Mouse (Mus musculus) small intestine, adult 2 months (tissue): ENCODE measurements around the gene Nudt12. TPM values are rescaled to one million over a fixed set of nuclear protein-coding genes. Genes with fewer than 3 reads are reported as not detected.

Experiments
- H3K27ac ChIP-seq: fragments of 200-500 bp; 2 replicates; pipeline ENCODE4 v1.5.1; 2012; ENCODE audit warnings: low read depth, low read length, control low read depth, inconsistent platforms; ENCODE audit not compliant: insufficient read depth
- H3K27me3 ChIP-seq: fragments of 200-500 bp; 2 replicates; pipeline ENCODE4 v1.6.1; 2012; ENCODE audit warnings: mild to moderate bottlenecking, moderate library complexity, low read length, inconsistent platforms; ENCODE audit not compliant: control insufficient read depth, insufficient read depth
- H3K36me3 ChIP-seq: fragments of 200-500 bp; 2 replicates; pipeline ENCODE4 v1.6.1; 2012; ENCODE audit warnings: mild to moderate bottlenecking, low read length, control low read depth, inconsistent platforms; ENCODE audit not compliant: control insufficient read depth, insufficient read depth
- H3K4me1 ChIP-seq: fragments of 200-500 bp; 2 replicates; pipeline ENCODE4 v1.6.1; 2012; ENCODE audit warnings: low read length, inconsistent platforms, mixed read lengths; ENCODE audit not compliant: control insufficient read depth, insufficient read depth, insufficient read length
- H3K4me3 ChIP-seq: fragments of 200-500 bp; 2 replicates; pipeline ENCODE4 v1.5.1; 2012; ENCODE audit warnings: low read depth, mild to moderate bottlenecking, control low read depth, inconsistent platforms, low read length, moderate library complexity
- CTCF ChIP-seq: fragments of 200-500 bp; IDR thresholded peaks from 2 replicates; pipeline ENCODE4 v1.5.1; 2012; ENCODE audit warnings: low read depth, mild to moderate bottlenecking, control low read depth, inconsistent platforms, low read length, moderate library complexity, mixed read lengths; ENCODE audit not compliant: insufficient replicate concordance, insufficient read length; ENCODE audit errors: extremely low read depth
- POLR2A ChIP-seq: fragments of 200-500 bp; IDR thresholded peaks from 2 replicates; pipeline ENCODE4 v1.6.1; 2012; ENCODE audit warnings: low read depth, mild to moderate bottlenecking, control low read depth, inconsistent platforms, low read length, moderate library complexity
- WGBS: fragments of 180-500 bp; shearing (Covaris S2); methylation state at CpG from one replicate; pipeline ENCODE4 v1.1.7; 2018; 5-methylcytosine and 5-hydroxymethylcytosine counted together
- polyA plus RNA-seq: library from polyadenylated mRNA; depleted of rRNA; stranded (reverse); fragments of >200 nt; gene quantifications from 2 replicates; pipeline ENCODE4 v1.2.3, GENCODE M21; 2012; rRNA removed

The Nudt12 gene
- polyA plus RNA-seq, 1 experiment = 2.2 TPM

DNA sequence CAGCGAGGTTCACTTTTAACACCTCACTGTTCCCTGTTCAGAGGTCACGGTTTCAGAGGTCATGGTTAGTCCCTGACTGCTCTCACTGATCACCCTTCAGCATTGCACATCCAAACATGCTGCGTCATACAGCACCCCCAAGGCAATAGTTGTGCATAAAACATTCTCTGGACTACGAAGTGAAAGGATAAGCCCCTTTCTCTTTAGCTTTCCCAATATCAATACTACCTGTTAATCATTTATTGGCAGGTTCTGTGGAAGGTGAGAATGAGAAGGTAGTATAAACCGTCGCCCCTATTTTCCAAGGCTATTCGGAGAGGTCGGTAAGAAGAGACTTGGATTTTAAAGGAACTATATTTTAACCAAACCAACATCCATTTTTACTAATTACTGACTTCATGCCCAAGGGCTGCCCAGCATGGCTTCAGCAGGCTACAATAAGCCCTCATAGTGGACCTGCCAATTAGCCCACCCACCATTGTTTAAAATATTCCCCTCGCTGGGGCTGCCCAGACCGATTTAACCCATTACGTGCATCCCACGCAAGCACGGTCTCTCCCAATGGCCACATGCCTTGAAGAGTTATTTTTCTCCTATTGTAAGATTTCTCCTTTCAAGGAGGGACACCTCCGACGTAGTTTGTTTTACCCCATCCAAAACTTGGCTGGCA, 616 bp downstream of the Nudt12 start:
- peak overlapping the region; percentile 54 for H3K27ac ChIP-seq
- WGBS = 5% methylated on average over 15 of the region's 15 CpGs
- TF ChIP-seq POLR2A = no peak
- TF ChIP-seq CTCF = no peak
- H3K4me3 ChIP-seq = peak overlapping the region; percentile 76
- H3K36me3 ChIP-seq = peaks cover 8% of the 10 kb centered on the region
- H3K4me1 ChIP-seq = no peaks in the 10 kb centered on the region
- no peaks in the 10 kb centered on the region for H3K27me3 ChIP-seq

DNA sequence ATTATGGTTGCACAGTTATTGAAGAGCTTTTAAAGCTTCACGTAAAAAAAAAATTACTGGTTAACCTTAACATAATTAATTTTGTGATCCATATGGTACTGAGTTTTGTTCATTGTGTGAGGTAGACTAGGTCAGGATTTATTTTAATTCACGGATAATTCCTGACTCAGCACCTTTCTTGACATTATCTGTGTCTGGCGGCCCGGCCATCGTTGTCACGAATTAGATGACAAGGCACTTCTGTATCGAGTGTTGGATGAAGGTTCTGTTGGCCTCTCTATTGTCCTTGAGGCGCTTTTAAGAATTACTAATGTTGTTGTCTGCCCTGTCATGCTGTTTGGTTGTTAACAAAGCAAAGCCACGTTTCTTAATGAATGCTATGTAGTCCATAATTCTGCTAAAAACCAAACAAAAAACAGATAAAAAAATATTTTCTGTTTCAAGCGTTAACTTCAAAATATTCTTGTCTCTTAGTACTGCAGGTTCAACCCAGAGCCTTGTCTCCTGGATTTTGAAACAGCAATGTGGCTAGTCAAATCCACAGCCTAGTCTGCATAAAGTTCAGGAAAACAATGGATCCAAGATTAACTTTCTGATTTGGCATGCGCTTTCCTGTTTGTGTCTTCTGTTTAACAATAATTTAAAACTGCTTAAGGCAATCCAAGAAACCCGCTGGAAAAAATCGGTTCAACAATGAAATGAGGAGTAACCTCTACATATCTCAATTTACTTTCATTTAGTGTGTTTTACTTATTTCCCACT, 1.4 kb downstream of the Nudt12 start:
- WGBS = 82% methylated on average over 13 of the region's 13 CpGs
- Histone ChIP-seq H3K27me3 (no peaks in the 10 kb centered on the region), H3K4me3 (no peak overlapping the region), H3K36me3 (peaks cover 8% of the 10 kb centered on the region), H3K27ac (no peak overlapping the region), H3K4me1 (no peaks in the 10 kb centered on the region)
- TF ChIP-seq POLR2A (no peak), CTCF (no peak)

DNA sequence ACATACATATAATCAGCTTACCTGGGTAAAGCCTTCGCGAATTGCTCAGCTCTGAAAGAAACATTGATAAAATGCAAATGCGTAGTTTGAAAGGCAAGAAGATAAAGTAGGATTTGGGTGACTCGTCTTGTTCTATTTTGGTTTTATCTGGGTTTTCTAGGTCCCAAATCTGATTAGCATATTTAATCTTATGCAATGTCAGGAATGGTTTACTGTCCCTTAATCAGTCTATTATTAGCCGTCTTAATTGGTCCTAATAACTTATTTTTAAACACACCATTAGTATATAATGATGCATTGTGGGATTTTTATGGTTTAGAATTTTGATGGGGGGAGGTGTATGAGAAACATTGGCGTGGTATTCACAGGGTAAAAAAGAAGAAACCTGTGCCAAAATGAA, 21.9 kb downstream of the Nudt12 start, which contains the start of gene Pdzph1:
Gene Pdzph1 (minus strand): TSS at position 101 of the 400 bp plus-strand sequence.
- no peaks in the 10 kb centered on the region for H3K27me3 ChIP-seq
- no peaks in the 10 kb centered on the region for H3K4me1 ChIP-seq
- no peaks in the 10 kb centered on the region for H3K36me3 ChIP-seq
- no peak within 1 kb of the TSS for H3K4me3 ChIP-seq
- H3K27ac ChIP-seq = no peak within 1 kb of the TSS
- no peak for TF ChIP-seq CTCF
- no peak for TF ChIP-seq POLR2A
- 76% methylated on average over 6 of the region's 6 CpGs for WGBS

DNA sequence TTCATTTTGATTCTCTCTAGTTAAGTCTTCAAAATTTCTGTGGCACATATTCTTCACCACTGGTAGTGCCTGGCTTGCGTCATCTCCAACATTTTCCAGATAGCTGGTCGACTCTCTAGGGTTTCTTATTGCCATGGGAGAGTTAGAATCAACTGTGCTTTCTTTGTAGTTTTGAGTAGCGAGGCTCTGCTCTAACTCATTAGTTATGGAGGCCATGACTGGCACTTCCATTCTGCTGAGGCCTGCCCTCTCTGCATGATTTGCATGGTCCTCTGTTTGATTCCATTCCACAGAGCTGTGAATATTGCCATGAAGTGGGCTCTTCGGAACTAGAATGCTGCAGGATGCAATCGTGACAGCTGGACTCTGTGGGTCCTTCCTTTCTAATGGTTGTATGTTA, 39.9 kb downstream of the Nudt12 start:
- Histone ChIP-seq H3K27me3 (no peaks in the 10 kb centered on the region), H3K4me3 (no peak overlapping the region), H3K4me1 (no peaks in the 10 kb centered on the region), H3K27ac (no peak overlapping the region), H3K36me3 (no peaks in the 10 kb centered on the region)
- no peak for TF ChIP-seq CTCF
- WGBS = 64% methylated on average over 5 of the region's 5 CpGs

- no peak for TF ChIP-seq POLR2A
- TF ChIP-seq CTCF = no peak
These were observed 53.3 kb downstream of the Nudt12 start for GRCm38 (mm10) chr17:58959905-58960304.

DNA sequence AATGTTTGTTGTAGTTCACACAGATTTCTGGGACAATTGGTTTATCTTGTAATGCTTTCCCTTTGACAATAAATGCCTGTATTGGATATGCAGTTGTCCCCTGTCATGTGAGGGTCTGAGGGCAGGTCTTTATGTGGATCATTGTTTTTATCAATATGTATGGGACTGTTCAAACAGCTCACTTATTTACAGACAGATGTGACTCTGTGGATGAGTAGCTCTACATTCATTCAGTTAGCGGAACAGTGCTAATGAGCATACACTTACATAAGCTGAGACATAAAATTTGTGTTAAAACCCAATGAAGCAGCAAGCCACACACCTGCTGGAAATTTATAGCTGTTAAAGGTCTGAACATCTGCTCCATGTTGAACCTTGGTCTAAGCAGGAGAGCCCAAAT, 56.1 kb downstream of the Nudt12 start:
- Histone ChIP-seq H3K27ac (no peak overlapping the region), H3K27me3 (no peaks in the 10 kb centered on the region), H3K4me1 (no peaks in the 10 kb centered on the region), H3K4me3 (no peak overlapping the region), H3K36me3 (no peaks in the 10 kb centered on the region)
- TF ChIP-seq POLR2A (no peak), CTCF (no peak)
- WGBS = 94% methylated on average over 1 of the region's 1 CpGs

More at GRCm38 (mm10) chr17:58959905-58960304, 53.3 kb downstream of the Nudt12 start:
- Histone ChIP-seq H3K4me3 (no peak overlapping the region), H3K27me3 (no peaks in the 10 kb centered on the region), H3K36me3 (no peaks in the 10 kb centered on the region), H3K4me1 (no peaks in the 10 kb centered on the region), H3K27ac (no peak overlapping the region)
- WGBS = 22% methylated on average over 3 of the region's 3 CpGs

Other genes with a start within 250 kb of the Nudt12 start
- not detected in 2 replicates for gene Pdzph1, start 22.0 kb downstream of the Nudt12 start, polyA plus RNA-seq